Mouse (Mus musculus): ENCODE data around the gene Dhrs2. TPM values are rescaled to one million over a fixed set of nuclear protein-coding genes. Genes with fewer than 3 reads are reported as not detected.

Dhrs2 gene
- polyA plus RNA-seq, 1 experiment from 2014 or later: 0.23 TPM

- Histone ChIP-seq H3K27me3 (no peaks in the 10 kb centered on the region), H3K4me1 (no peaks in the 10 kb centered on the region), H3K4me2 (replicated peaks) (no peak overlapping the region), H3K27ac (replicated peaks) (no peak overlapping the region), H3K9ac (replicated peaks) (no peak overlapping the region), H3K36me3 (no peaks in the 10 kb centered on the region), H3K9me3 (no peaks in the 10 kb centered on the region), H3K4me3 (no peak overlapping the region)
- 47% methylated on average over 6 of the region's 6 CpGs for WGBS
- no peak for ATAC-seq (ENCODE audit: low FRiP score, low read depth)
Measured at GRCm38 (mm10) chr14:55255443-55255842, 33.6 kb downstream of the Dhrs2 start.

GRCm38 (mm10) chr14:55271158-55271557 is 49.4 kb downstream of the Dhrs2 start:
- H3K4me2 ChIP-seq (replicated peaks): no peak overlapping the region
- 71% methylated on average over 3 of the region's 3 CpGs for WGBS
- no peaks in the 10 kb centered on the region for H3K27me3 ChIP-seq
- no peaks in the 10 kb centered on the region for H3K36me3 ChIP-seq
- H3K4me1 ChIP-seq: no peaks in the 10 kb centered on the region
- H3K4me3 ChIP-seq: no peak overlapping the region
- H3K9ac ChIP-seq (replicated peaks): no peak overlapping the region
- no peak for ATAC-seq (ENCODE audit: low FRiP score, low read depth)
- no peaks in the 10 kb centered on the region for H3K9me3 ChIP-seq
- no peak overlapping the region for H3K27ac ChIP-seq (replicated peaks)

GRCm38 (mm10) chr14:55273023-55273422 is 51.2 kb downstream of the Dhrs2 start:
- Histone ChIP-seq H3K4me2 (replicated peaks) (no peak overlapping the region), H3K4me1 (no peaks in the 10 kb centered on the region), H3K9ac (replicated peaks) (no peak overlapping the region), H3K27me3 (no peaks in the 10 kb centered on the region), H3K4me3 (no peak overlapping the region), H3K27ac (replicated peaks) (no peak overlapping the region), H3K9me3 (no peaks in the 10 kb centered on the region), H3K36me3 (no peaks in the 10 kb centered on the region)
- 79% methylated on average over 4 of the region's 4 CpGs for WGBS
- no peak for ATAC-seq (ENCODE audit: low FRiP score, low read depth)

- no peak for ATAC-seq (ENCODE audit: low FRiP score, low read depth)
- H3K4me1 ChIP-seq: no peaks in the 10 kb centered on the region
- WGBS: 96% methylated on average over 6 of the region's 6 CpGs
- H3K36me3 ChIP-seq: no peaks in the 10 kb centered on the region
- H3K27me3 ChIP-seq: no peaks in the 10 kb centered on the region
- no peaks in the 10 kb centered on the region for H3K9me3 ChIP-seq
- H3K4me2 ChIP-seq (replicated peaks): no peak overlapping the region
- no peak overlapping the region for H3K27ac ChIP-seq (replicated peaks)
- no peak overlapping the region for H3K4me3 ChIP-seq
- H3K9ac ChIP-seq (replicated peaks): no peak overlapping the region
Measured at GRCm38 (mm10) chr14:55274810-55275209, 53.0 kb downstream of the Dhrs2 start.

GRCm38 (mm10) chr14:55279322-55280069 is 57.7 kb downstream of the Dhrs2 start:
- no peak overlapping the region for H3K4me3 ChIP-seq
- no peaks in the 10 kb centered on the region for H3K9me3 ChIP-seq
- ATAC-seq (ENCODE audit: low FRiP score, low read depth): no peak
- no peak overlapping the region for H3K27ac ChIP-seq (replicated peaks)
- H3K27me3 ChIP-seq: no peaks in the 10 kb centered on the region
- 85% methylated on average over 7 of the region's 7 CpGs for WGBS
- H3K36me3 ChIP-seq: no peaks in the 10 kb centered on the region
- no peak overlapping the region for H3K4me2 ChIP-seq (replicated peaks)
- no peaks in the 10 kb centered on the region for H3K4me1 ChIP-seq
- H3K9ac ChIP-seq (replicated peaks): no peak overlapping the region

Other genes starting within 250 kb of the Dhrs2 start
- gene Gm17428, start 245.1 kb upstream of the Dhrs2 start, polyA plus RNA-seq (2016; fragmentation: Nextera tagmentation; extraction: Ambion mirVana): not detected in 2 replicates
- 2.3 and 4.1 TPM in 2 replicates for gene Myh7, start 227.4 kb upstream of the Dhrs2 start, polyA plus RNA-seq (2016; fragmentation: Nextera tagmentation; extraction: Ambion mirVana)
- 65.7 and 69.6 TPM in 2 replicates for gene Ngdn, start 206.6 kb upstream of the Dhrs2 start, polyA plus RNA-seq (2016; fragmentation: Nextera tagmentation; extraction: Ambion mirVana)
- gene Zfhx2, start 129.7 kb upstream of the Dhrs2 start, polyA plus RNA-seq (2016; fragmentation: Nextera tagmentation; extraction: Ambion mirVana): 26.2 and 30.2 TPM in 2 replicates
- gene Thtpa, start 127.2 kb upstream of the Dhrs2 start, polyA plus RNA-seq (2016; fragmentation: Nextera tagmentation; extraction: Ambion mirVana): 26.6 and 27.3 TPM in 2 replicates
- 8.2 and 10.9 TPM in 2 replicates for gene Ap1g2, start 115.4 kb upstream of the Dhrs2 start, polyA plus RNA-seq (2016; fragmentation: Nextera tagmentation; extraction: Ambion mirVana)
- gene Jph4, start 105.1 kb upstream of the Dhrs2 start, polyA plus RNA-seq (2016; fragmentation: Nextera tagmentation; extraction: Ambion mirVana): 7.2 and 9.9 TPM in 2 replicates